Mouse (Mus musculus) olfactory bulb, adult 2 months (tissue): ENCODE results near the gene Cfap43. TPM values are rescaled to one million over a fixed set of nuclear protein-coding genes. Genes with fewer than 3 reads are reported as not detected.

ENCODE experiments used
- H3K27ac ChIP-seq: fragments of 200-500 bp; 2 replicates; pipeline ENCODE4 v1.5.1; 2012; ENCODE audit warnings: low read depth, low read length; ENCODE audit not compliant: insufficient read depth
- H3K4me1 ChIP-seq: fragments of 200-500 bp; 2 replicates; pipeline ENCODE4 v1.6.1; 2012; ENCODE audit warnings: low read length; ENCODE audit not compliant: control insufficient read depth, insufficient read depth
- H3K4me3 ChIP-seq: fragments of 200-500 bp; 2 replicates; pipeline ENCODE4 v1.5.1; 2012; ENCODE audit warnings: mild to moderate bottlenecking, low read depth, low read length, moderate library complexity; ENCODE audit not compliant: insufficient read depth
- CTCF ChIP-seq: fragments of 200-500 bp; IDR thresholded peaks from 2 replicates; pipeline ENCODE4 v1.5.1; 2012; ENCODE audit warnings: low read depth, mild to moderate bottlenecking, low read length, moderate library complexity; ENCODE audit not compliant: insufficient read depth
- POLR2A ChIP-seq: fragments of 200-500 bp; IDR thresholded peaks from 2 replicates; pipeline ENCODE4 v1.6.1; 2012; ENCODE audit warnings: mild to moderate bottlenecking, low read depth, low read length, moderate library complexity; ENCODE audit not compliant: insufficient read depth
- WGBS: fragments of 180-500 bp; shearing (Covaris S2); methylation state at CpG from one replicate; pipeline ENCODE4 v1.1.7; 2018; 5-methylcytosine and 5-hydroxymethylcytosine counted together
- polyA plus RNA-seq: library from polyadenylated mRNA; stranded (reverse); fragments of >200 nt; gene quantifications from 2 replicates; pipeline ENCODE4 v1.2.4, GENCODE M21; 2012; ENCODE audit warnings: low replicate concordance; ENCODE audit not compliant: missing spikeins, insufficient read depth, insufficient read length

Gene Cfap43
- polyA plus RNA-seq, 1 experiment, result not detected

GRCm38 (mm10) chr19:47699743-47700142 lies 219.3 kb downstream of the Cfap43 start:
- Histone ChIP-seq H3K4me1 (no peaks in the 10 kb centered on the region), H3K27ac (no peak overlapping the region), H3K4me3 (no peak overlapping the region)
- no peak for TF ChIP-seq POLR2A
- TF ChIP-seq CTCF, result no peak
- WGBS, result 74% methylated on average over 9 of the region's 9 CpGs

- H3K4me1 ChIP-seq, result no peaks in the 10 kb centered on the region
- H3K27ac ChIP-seq, result no peak overlapping the region
- H3K4me3 ChIP-seq, result no peak overlapping the region
- WGBS, result 88% methylated on average over 9 of the region's 9 CpGs
- TF ChIP-seq POLR2A (no peak), CTCF (no peak)
These were observed 220.8 kb downstream of the Cfap43 start for GRCm38 (mm10) chr19:47698266-47698665.

GRCm38 (mm10) chr19:47697067-47697466 lies 222.0 kb downstream of the Cfap43 start:
- 83% methylated on average over 11 of the region's 11 CpGs for WGBS
- Histone ChIP-seq H3K27ac (no peak overlapping the region), H3K4me3 (no peak overlapping the region), H3K4me1 (no peaks in the 10 kb centered on the region)
- TF ChIP-seq POLR2A (no peak), CTCF (no peak)

- 95% methylated on average over 8 of the region's 8 CpGs for WGBS
- Histone ChIP-seq H3K4me3 (no peak overlapping the region), H3K27ac (no peak overlapping the region), H3K4me1 (no peaks in the 10 kb centered on the region)
- TF ChIP-seq POLR2A (no peak), CTCF (no peak)
These were observed 222.7 kb downstream of the Cfap43 start for GRCm38 (mm10) chr19:47696411-47696810.

GRCm38 (mm10) chr19:47695725-47696124 lies 223.4 kb downstream of the Cfap43 start:
- H3K4me1 ChIP-seq, result no peaks in the 10 kb centered on the region
- TF ChIP-seq CTCF (no peak), POLR2A (no peak)
- H3K27ac ChIP-seq, result no peak overlapping the region
- no peak overlapping the region for H3K4me3 ChIP-seq
- 92% methylated on average over 6 of the region's 6 CpGs for WGBS

GRCm38 (mm10) chr19:47691994-47692393 lies 227.1 kb downstream of the Cfap43 start, which contains the start of gene Col17a1:
TSS of gene Col17a1 (minus strand) at chr19:47692094.
- no peak for TF ChIP-seq POLR2A
- TF ChIP-seq CTCF, result no peak
- no peak within 1 kb of the TSS for H3K4me3 ChIP-seq
- no peak within 1 kb of the TSS for H3K27ac ChIP-seq
- H3K4me1 ChIP-seq, result no peaks in the 10 kb centered on the region
- WGBS, result 92% methylated on average over 6 of the region's 6 CpGs

GRCm38 (mm10) chr19:47689592-47689991 lies 229.5 kb downstream of the Cfap43 start:
- H3K4me3 ChIP-seq, result no peak overlapping the region
- no peak overlapping the region for H3K27ac ChIP-seq
- TF ChIP-seq CTCF (no peak), POLR2A (no peak)
- 95% methylated on average over 7 of the region's 7 CpGs for WGBS
- H3K4me1 ChIP-seq, result no peaks in the 10 kb centered on the region

Other genes with a start within 250 kb of the Cfap43 start
- gene Col17a1, start 227.2 kb downstream of the Cfap43 start, polyA plus RNA-seq, result not detected in 2 replicates
- gene Sfr1, start 187.6 kb downstream of the Cfap43 start, polyA plus RNA-seq, result not detected in 2 replicates
- not detected in 2 replicates for gene Gsto1, start 64.3 kb downstream of the Cfap43 start, polyA plus RNA-seq
- gene Gsto2, start 53.8 kb downstream of the Cfap43 start, polyA plus RNA-seq, result not detected in 2 replicates
- not detected in 2 replicates for gene Itprip, start within 50 bp of the Cfap43 start, polyA plus RNA-seq
- not detected in 2 replicates for gene Cfap58, start 18.4 kb upstream of the Cfap43 start, polyA plus RNA-seq